Mouse (Mus musculus): ENCODE results near the gene Ccer1.

DNA sequence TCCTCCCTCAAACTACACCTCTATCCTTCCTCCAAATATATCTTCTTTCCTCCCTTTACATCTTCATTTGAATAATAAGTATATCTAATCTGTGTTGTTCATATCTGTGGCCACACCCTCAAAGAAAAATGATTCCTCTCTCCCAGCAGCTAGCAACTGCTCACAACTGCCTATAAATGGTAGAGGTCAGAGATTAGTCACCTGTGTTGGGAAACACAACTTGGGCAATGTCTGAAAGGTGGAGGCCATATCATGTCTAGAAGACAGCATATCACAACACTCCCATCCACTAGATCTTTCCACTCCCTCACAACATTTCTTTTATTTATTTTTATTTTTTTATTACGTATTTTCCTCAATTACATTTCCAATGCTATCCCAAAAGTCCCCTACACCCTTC, 33.4 kb upstream of the Ccer1 start:
- TF ChIP-seq GATA1 (IDR thresholded peaks at IDR 0.05; ENCODE audit: borderline replicate concordance, low read length): no peak
- TF ChIP-seq FLI1 (IDR thresholded peaks at IDR 0.05; ENCODE audit: low read length): no peak

All from megakaryocyte, embryonic 14.5 days (primary cell).